Mouse (Mus musculus) CH12.LX (cell line): ENCODE measurements around the gene Medag.

Experiments used
- BHLHE40 ChIP-seq: IDR thresholded peaks from 2 replicates; pipeline ENCODE4 v1.6.1; 2011; ENCODE audit warnings: mild to moderate bottlenecking, low read depth, low read length, improper control_type of control experiment
- POLR2A ChIP-seq: IDR thresholded peaks from 2 replicates; pipeline ENCODE4 v1.6.1; 2011; ENCODE audit warnings: low read depth, mild to moderate bottlenecking, improper control_type of control experiment, low read length

DNA sequence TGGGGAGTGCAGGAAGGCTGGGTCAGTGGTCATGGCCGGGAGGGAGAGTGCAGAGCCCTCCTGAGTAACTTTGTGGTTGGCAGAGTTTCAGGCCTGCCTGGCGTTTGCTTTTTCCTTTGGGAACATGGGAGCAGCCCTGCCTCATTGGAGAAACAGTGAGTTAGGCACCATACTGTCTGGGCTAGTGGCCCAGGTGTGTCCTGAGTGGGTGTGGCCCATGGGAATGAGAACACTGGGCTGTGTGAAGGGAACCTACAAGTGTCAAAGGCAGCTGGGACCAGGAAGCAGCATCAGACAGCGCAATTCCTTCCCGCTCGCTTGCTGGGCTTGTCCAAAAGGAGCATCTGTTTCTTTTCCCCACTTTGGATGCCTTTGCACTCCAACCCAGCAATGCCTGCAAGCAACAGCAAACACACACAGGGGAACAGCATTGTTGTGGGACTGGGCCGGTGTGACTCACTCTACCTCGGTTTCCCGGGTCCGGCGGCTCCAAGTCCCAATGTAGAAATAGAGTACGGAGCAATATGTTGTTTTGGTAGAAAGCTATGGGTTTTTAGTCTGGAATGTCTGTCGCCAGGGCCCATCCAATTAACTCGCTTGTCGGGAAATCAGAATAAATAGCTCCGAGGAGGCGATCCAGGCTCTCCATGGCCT lies 32.3 kb upstream of the Medag start:
- TF ChIP-seq BHLHE40 (no peak), POLR2A (no peak)
